Mouse (Mus musculus): ENCODE results near the gene Zcchc7. TPM values are rescaled to one million over a fixed set of nuclear protein-coding genes. Genes with fewer than 3 reads are reported as not detected.

Zcchc7 gene
- polyA plus RNA-seq, 2 experiments: 8.8 to 12.3 TPM

DNA sequence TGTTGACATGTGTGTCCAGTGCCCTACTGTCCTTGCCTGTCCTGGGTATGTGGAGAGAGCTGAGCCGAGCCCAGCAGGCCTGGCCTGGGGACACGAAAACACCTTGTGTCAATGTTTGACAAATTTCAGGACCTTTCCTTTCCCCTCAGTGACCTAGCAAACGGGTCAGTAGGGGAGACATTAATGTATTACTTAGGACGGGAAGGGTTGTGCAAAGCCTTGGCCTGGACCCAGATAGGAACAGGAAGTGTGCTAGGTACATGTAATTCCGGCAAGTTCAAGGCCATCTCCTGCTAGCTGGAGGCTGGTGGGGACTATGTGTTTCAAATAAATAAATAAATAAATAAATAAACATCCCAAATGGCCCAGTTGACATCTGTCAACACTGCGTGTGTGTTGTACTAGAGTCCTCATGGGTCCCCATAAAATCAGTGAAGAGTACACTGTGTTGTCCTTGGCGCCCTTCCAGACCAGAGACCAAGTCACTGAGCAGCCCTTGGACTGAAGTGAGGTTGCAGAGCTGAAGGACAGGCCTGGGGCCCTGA lies 224.2 kb downstream of the Zcchc7 start:
- DNase-seq (ENCODE audit: low read depth in 3 of 3, low spot score in 3 of 3) (peak in 1 of 3 experiments; percentile 36), ATAC-seq (ENCODE audit: insufficient read depth) (peak; percentile 32)
- Histone ChIP-seq H3K9me3 (ENCODE audit: control insufficient read depth, low read length) (no peaks in the 10 kb centered on the region; the same call in 1 of the 2 replicates), H3K9ac (replicated peaks) (no peak overlapping the region), H3K36me3 (replicated peaks; ENCODE audit: control insufficient read depth, insufficient read depth, low read depth) (no peaks in the 10 kb centered on the region), H3K4me1 (replicated peaks; ENCODE audit: control insufficient read depth in 2 of 2, insufficient read depth in 2 of 2, low read length in 1 of 2) (peaks cover 7 to 19% of the 10 kb centered on the region in 2 experiments; a peak in 3 of 4 replicates), H3K27me3 (ENCODE audit: control insufficient read depth, insufficient read depth, low read length) (no peaks in the 10 kb centered on the region), H3K4me3 (ENCODE audit: insufficient read depth in 1 of 2, low read depth in 2 of 2, low read length in 2 of 2) (no peak overlapping the region), H3K4me2 (ENCODE audit: low read depth) (no peak overlapping the region), H3K27ac (no peak overlapping the region)
- TF ChIP-seq EP300 (IDR thresholded peaks at IDR 0.05; ENCODE audit: low read depth) (no peak), CTCF (IDR thresholded peaks at IDR 0.05; ENCODE audit: low read depth) (no peak)
- 56% methylated on average over 7 of the region's 7 CpGs for WGBS (ENCODE audit: insufficient replicate concordance)

DNA sequence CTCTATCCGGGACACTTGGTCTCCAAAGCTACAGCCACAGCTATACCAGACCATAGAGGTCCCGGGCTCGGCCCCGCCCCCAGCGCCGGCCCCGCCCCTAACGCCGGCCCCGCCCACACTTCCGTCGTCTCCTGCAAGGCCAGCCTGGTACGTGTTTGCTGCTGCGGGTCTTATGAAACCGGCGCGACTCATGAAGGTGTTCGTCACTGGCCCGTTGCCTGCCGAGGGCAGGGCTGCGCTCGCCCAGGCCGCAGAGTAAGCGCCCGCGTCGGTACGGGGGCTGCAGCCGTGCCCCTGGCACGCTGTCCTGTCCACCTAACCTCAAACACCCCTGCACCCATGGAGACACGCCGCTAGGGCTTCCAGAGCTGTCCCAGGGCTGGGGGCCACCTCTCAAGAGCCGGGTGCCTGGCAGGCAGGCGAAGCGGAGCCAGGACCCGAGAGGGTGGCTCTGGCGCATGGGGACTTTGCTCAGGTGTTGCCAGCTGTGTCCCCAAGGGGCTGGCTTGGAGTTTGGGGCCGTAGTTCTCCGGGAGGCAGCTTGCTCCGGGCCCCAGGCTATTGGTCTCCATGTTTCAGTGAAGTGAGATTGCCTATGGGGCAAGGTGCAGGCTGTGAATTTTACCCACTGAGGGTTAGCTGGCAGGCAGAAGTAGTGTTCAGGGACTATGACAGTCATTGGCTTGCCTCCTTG lies 225.8 kb downstream of the Zcchc7 start, which contains the start of gene Grhpr:
Gene Grhpr, plus strand, starts transcription at position 116 of the 694 bp plus-strand sequence.
- H3K9me3 ChIP-seq (ENCODE audit: control insufficient read depth, low read length): no peaks in the 10 kb centered on the region; the same call in 1 of the 2 replicates

More for the DNA sequence above, 225.8 kb downstream of the Zcchc7 start, which contains the start of gene Grhpr:
- DNase-seq (ENCODE audit: low read depth in 3 of 3, low spot score in 3 of 3) (peak; percentile 69 to 78 (median 74)), ATAC-seq (ENCODE audit: insufficient read depth) (peak; percentile 90)
- WGBS (ENCODE audit: insufficient replicate concordance): under 1% methylated on average over 40 of the region's 40 CpGs
- H3K27ac ChIP-seq: peak within 1 kb of the TSS; percentile 66
- H3K4me3 ChIP-seq (ENCODE audit: insufficient read depth in 1 of 2, low read depth in 2 of 2, low read length in 2 of 2): peak within 1 kb of the TSS; percentile 61 to 92
- peak within 1 kb of the TSS; percentile 91 for H3K9ac ChIP-seq (replicated peaks)
- peak within 1 kb of the TSS; percentile 97 for H3K4me2 ChIP-seq (ENCODE audit: low read depth)
- H3K4me1 ChIP-seq (replicated peaks; ENCODE audit: control insufficient read depth in 2 of 2, insufficient read depth in 2 of 2, low read length in 1 of 2): peaks cover 7 to 19% of the 10 kb centered on the region in 2 experiments; a peak in 3 of 4 replicates
- H3K27me3 ChIP-seq (ENCODE audit: control insufficient read depth, insufficient read depth, low read length): no peaks in the 10 kb centered on the region
- no peaks in the 10 kb centered on the region; the same call in 1 of the 2 replicates for H3K36me3 ChIP-seq (replicated peaks; ENCODE audit: control insufficient read depth, insufficient read depth, low read depth)
- no peak for TF ChIP-seq EP300 (IDR thresholded peaks at IDR 0.05; ENCODE audit: low read depth)
- TF ChIP-seq CTCF (IDR thresholded peaks at IDR 0.05; ENCODE audit: low read depth): peak; percentile 71

Small RNA genes within 50 kb of the gene (microRNA-seq; reads per million reads assigned to microRNA genes)
- not detected for gene Gm22639

Other genes with a start within 250 kb of the Zcchc7 start
- gene Pax5, start 45.4 kb upstream of the Zcchc7 start, polyA plus RNA-seq (2012; rRNA removed): 0.11 and 0.12 TPM in 2 replicates
- 0.05 and 0.09 TPM in 2 replicates for gene Pax5, start 45.4 kb upstream of the Zcchc7 start, polyA plus RNA-seq (2014; fragmentation: Nextera tagmentation; extraction: Ambion mirVana)
- 47.5 and 50.1 TPM in 2 replicates for gene Grhpr, start 225.5 kb downstream of the Zcchc7 start, polyA plus RNA-seq (2012; rRNA removed)
- gene Grhpr, start 225.5 kb downstream of the Zcchc7 start, polyA plus RNA-seq (2014; fragmentation: Nextera tagmentation; extraction: Ambion mirVana): 75.7 and 75.9 TPM in 2 replicates

All from liver, embryonic 14.5 days (tissue).